Mouse (Mus musculus) CD4-positive, CD25-positive, alpha-beta regulatory T cell, adult 2 months (primary cell): ENCODE results near the gene Ssx2ip.

Experiments used
- DNase-seq: peaks from one replicate; pipeline ENCODE4 v3.0.0-alpha.2; 2012; ENCODE audit warnings: low read depth, low spot score

Ssx2ip gene

DNA sequence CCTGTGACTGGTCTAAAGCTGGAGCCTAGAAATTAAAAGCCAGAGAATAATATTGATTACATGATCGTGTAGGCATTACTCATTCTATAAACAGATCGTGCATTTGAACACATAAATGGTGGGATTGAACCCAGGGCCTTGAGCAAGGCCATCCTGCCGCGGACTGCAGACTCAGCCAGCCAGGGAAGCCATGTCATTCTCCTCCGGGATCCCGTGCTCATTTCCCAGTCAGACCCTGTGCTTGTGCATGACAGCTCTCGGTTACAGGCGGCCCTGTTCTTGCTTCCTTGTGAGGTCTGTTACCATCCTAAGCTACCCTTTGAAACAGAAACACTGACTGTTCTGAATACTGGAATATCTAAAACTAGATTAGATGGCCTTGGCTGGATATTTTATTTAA is 30.2 kb downstream of the Ssx2ip start:
- DNase-seq: no peak

DNA sequence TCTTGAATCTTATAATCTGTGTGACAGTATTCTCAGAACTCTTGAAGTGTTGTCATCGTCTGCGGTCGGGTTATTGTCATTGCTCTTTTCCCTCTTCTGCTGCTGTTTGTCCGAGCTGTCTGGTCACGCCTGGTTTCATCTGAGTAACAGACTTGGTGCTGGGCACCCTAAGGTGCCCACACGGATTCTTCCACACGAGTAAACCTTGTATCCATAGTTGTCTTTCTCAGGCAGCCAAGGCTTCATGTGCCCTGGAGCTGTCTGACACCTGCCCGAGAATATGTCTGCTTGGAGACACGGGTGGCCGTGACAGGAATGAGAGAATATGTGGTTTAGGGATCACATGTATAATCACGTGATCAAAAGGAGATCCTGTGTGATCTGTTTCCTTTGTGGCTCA is 31.1 kb downstream of the Ssx2ip start:
- DNase-seq: no peak

DNA sequence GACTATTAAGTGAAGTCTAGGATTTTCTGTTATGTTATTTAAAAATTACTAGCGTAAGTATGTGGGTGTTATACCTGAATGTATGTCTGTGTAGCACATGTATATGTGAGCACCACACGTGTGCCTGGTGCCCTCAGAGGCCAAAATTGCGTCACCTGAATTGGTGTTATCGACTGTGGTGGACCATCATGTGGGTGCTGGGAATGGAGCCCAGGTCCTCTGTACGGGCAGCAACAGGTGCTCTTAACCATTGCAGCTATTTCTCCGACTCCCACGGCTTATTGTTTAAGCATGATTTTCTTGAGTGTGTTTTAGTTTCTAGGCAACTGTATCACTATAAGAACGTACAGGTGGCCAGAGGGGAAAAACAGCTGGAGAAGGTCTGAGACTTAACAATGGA is 31.7 kb downstream of the Ssx2ip start:
- DNase-seq: no peak

DNA sequence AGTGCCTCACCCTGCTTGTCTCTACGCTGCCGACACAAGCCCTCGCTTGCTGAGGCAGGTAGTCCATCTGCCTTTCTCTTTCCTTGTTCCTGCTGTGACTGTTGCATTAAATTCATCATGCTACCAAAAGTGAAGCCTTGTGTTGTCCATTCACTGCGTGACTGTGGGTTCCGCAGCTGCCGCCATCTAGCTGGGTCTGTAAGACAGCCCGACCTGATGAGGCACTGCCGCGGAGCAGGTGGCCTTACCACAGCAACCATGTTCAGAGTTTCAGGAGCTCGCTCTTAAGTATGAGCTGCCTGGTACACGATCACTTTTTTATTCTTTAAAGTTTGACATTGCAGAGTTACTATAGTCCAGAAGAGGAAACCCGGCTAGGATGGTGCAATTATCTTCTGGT is 35.6 kb downstream of the Ssx2ip start:
- no peak for DNase-seq

DNA sequence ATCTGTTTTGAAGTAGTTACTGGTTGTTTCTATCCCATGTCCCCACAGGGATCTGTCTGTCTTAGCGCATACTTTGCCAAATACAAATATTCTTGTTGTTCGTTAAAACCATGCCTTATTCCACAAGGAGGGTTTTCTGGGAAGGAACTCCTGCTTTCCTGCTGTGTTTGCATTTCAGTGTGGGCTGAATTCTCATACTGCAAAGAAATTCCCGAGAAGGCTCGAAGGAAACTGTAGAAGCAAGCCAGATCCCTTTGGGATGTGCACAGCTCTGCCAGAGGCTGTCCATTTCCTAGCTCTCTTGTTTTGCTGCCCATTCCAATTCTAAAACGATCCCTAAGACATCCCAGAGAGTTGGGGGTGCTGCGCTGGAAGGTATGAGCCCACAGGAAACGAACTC is 36.0 kb downstream of the Ssx2ip start:
- no peak for DNase-seq

DNA sequence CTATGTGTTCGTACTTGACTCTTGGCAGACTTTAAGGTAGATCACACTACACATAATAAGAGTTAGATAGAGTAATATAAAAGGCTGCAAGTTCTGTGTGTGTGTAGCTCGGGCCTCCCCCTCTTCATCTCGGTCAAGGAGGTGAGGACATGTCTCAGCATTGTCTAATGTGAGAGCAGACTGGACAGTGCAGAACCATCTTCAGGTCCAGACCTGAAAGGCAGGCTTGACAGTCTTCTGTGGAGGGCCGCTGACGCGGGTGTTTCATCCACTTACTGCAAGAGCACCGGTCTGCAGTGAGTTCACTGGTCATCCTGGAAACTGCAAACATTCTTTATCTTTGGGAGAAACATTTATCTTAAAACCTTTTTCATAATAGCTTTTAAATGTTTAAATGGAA is 38.0 kb downstream of the Ssx2ip start:
- no peak for DNase-seq

DNA sequence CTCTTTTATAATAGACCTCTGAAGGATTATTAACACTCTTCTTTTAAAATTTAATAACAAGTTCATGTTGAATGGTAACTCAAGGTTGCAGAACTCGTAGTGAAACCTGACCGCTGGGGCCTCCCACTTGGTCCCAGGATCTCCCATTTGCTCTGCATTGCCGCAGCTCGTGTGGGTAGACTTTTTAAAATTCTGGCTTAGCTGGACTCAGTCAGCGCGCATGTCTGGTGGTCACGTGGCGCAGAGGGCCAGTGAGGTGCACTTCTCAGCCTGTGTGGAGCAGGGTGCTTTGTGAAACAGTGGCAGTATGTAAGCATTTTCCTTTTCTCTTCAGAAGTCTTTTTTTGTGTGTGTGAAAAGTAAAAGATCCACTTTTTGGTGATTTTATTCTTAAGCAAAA is 38.5 kb downstream of the Ssx2ip start:
- no peak for DNase-seq

DNA sequence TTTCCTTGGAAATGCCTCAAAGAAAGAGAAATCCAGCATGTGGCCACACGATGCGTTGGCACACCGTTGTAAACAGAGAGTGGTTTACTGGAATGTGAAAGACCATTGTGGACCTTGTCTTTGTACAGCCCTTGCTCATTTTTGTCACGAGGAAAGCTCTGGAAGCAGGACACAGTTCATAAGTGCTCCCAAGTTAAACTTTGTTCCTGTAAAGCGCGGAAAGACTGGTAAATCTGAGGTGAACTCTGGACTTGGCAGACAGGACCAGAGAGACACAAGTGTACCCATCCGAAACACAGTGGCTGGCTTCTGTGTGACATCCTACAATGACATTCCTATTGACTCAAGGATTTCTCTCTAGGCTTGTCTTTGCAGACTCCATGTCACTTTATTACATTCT is 38.9 kb downstream of the Ssx2ip start:
- no peak for DNase-seq

DNA sequence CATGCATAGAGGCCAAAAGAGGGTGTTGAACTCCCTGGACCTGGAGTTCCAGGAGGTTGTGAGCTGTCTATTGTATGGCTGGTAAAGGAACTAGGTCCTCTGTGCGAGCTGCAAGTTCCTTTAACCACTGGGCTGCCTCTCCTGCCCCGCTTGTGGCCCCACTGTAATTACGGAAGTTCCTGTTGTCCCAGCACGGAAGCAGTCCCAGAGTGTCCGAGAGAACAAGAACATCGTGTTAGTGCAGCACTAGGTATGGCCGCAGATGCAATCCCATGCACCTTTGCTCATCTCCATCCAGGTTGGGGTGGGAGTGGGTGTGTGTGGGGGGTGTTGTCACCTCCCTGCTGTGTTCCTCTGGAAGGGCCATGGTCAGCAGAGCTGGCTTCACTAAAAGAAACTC is 40.4 kb downstream of the Ssx2ip start:
- no peak for DNase-seq

DNA sequence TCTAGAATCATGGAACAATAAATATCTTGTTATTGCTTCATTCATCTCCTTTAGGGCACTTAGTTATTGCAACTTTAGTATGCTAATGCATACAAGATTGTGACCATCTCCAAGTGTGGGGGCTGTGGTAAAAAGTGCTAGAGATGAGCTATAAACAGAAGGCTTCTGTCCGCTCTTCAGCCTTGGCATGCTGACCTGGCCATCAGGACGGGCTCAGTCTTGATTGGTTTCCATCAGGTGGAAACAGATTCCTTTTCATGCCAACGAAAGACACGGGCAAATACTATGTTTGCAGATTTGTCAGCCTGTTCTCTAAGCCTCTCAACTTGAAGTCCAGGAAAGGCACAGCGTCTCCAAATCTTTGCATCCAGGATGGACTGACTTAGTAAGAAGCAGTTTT is 42.7 kb downstream of the Ssx2ip start:
- no peak for DNase-seq

DNA sequence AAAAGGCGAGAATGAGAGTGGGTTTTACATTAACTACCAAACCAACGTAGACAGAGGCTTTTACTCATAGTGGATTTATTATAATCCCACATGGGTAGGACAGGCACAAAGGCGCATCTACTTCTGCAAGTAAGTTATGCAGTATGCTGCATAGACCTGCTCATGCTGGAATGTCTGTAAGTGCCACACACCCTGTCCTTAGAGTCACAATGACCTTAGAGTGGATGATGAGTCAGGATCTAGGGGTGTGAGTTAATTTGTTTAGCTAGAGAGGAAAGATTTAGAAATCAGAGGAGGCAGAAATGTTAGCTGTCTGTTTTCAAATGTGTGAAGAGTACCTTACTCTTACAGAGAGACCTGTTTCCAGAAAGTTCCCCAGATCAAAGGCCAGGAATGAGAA is 43.2 kb downstream of the Ssx2ip start:
- DNase-seq: no peak

DNA sequence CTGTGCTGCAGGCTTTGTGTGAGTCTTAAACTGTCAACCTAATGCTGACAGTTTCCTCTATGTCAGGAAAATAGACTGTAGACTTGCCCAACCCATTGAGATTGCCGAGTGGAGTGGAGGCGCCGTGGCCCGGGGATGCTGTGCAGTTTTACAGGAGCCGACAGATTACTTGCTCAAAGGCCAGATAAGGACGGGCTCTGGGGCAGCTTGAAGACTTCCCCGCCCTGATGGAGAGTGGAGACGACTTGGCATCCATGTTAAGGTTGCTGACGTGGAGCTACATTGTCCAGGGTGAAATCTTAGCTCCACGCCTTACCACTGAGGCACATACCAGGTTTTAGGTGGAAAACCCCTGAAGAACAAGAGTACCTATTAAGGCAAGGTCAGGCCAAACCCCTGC is 43.9 kb downstream of the Ssx2ip start:
- no peak for DNase-seq

DNA sequence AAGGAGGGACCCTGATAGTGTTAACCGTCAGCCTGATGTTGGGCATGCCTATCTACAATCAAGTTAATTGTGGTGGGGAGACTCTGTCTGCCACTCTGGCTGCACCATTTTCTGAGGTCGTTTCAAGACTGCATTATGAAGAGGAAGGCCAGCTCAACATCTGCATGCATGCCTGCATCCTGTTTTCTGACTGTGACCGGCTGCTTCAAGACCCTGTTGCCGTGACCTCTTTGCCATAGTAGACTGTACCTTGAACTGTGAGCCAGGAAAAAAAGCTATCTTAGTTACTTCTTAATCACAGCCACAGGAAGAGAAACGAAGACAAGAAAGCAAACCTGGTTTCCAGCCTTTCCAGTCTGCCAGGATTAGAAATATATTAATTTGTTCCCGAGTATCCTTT is 44.5 kb downstream of the Ssx2ip start:
- no peak for DNase-seq

DNA sequence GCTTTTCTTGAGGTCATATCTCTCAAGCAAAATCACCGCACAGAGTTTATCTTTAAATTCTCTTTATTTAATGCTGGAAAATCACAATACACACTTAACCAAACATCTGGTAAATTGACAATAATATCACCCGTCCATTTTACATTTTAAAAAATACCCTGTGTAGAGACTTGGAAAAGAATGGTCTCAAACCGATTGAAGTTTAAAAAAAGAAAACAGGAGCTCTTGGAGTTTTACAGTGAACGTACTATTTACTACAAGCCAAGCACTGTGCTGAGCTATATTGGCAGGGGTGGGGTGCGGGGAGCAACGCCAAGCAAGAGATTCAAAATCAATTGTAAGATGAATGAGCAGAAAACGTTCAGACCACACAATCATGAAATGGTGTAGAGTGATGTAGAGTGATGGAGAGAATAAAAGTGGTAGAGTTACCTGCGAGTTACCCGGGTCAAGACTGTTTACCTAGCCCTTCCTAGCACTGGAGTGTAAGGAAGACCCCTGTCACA is 45.4 kb downstream of the Ssx2ip start, which contains the start of gene Ctbs:
Ctbs (plus strand) TSS at position 51 of the 506 bp plus-strand sequence.
- no peak for DNase-seq

DNA sequence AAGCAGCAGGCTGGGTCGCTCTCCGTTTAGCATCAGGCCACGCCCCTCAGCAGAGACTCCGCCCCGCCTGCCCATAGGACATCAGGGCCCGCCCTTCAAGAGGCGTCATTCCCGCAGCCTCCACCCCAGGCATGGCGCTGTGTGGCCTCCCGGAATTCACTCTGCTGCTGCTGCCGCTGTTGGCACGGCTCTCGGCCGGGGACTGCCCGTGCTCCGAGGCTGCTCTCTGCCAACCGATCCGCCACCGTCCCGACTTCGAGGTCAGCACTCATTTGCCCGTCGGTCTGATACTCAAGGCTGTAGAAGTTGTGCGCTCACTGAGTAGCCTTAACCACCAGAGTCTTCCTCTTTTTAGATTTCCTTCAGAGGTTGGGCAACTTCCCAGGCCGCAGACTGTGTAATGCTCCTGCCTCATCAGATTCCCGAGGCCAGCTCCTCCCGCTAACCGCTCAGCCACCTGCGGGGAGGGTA is 46.0 kb downstream of the Ssx2ip start:
- peak; percentile 95 for DNase-seq

DNA sequence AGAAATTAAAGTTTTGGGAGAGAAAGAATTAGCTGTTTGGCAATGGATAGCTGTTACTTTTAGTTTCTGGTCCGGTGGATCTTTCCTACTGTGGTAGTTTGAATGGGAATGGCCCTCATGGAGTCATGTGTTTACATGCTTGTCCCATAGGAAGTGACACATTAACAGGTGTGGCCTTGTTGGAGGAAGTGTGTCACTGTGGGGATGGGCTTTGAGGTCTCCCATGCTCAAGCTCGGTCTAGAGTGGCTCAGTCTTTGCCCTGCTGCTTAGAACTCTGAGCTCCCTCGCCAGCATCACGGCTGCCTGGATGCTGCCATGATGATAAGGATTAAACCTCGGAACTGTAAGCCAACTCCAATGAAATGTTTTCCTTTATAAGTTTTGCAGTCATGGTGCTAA is 46.9 kb downstream of the Ssx2ip start:
- peak; percentile 10 for DNase-seq

DNA sequence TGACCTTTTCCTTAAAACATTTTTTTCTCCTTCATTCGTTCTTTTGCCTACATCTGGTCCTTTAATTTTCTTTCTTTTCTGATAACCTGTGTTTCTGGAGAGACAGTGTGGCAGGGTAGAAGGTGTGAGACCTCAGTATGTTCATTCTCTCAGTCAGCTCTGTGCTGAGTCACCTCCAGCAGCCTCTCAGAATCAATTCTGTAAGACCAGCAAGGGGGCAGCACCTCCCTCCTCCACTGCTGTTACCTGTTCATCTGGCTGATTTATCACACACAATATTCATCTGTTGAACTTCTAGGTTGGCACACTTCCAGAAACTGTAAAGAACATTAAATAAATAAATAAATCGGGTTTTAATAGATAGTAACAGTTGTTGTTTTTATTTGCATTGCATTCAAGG is 58.5 kb downstream of the Ssx2ip start:
- peak; percentile 12 for DNase-seq

DNA sequence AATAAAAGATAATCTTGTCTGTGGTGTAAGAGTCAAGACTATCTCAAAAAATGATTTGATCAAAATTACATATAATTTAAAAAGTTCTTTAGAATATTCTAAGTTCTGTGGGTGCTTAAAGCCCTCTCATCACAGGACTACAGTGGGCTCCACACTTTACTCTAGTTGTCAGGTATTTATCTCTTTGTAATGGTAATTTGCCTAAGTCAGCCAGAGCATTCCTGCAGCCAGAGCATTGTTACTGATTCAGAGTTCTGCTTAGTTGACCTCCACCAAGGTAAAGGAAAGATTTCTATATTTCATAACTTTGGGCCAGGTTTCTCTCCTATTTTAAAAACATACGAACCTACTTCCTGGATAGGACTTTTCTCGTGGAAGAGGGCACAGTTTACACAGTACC is 64.8 kb downstream of the Ssx2ip start:
- no peak for DNase-seq

DNA sequence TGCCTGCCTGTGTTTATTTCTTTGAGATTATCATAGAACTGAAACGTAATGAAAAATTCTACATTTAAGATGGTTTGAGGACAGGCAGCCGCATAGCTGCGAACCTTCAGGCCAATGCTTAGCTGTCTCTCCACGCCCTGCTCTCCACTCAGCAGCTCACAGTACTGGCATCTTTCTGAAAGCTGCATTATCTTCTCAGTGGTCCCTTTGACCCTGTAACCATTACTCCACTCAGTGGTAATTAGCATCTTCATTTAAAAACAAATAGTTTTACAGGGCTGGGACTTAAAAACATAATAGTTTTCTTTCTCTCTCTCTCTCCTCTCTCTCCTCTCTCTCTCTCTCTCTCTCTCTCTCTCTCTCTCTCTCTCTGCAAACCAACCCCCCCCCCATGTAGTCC is 68.2 kb downstream of the Ssx2ip start:
- no peak for DNase-seq

DNA sequence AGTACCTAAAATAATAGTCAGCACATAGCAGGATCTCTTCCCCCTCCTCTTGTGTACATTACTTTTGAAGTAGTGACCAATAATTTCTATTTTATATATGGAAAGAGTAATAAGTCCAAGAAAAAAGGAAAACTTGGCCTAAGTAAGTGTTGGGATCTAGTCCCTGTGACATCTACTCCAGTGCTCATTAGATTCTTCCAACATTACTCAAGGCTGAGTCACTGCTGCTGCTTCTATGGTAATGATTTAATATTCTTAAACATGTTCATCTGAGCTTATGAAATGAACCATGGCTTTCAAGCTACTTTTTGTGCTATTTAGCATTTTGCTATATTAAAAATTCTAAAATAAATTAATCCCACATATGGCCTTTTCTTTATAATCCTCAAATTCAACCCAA is 69.3 kb downstream of the Ssx2ip start:
- DNase-seq: no peak

DNA sequence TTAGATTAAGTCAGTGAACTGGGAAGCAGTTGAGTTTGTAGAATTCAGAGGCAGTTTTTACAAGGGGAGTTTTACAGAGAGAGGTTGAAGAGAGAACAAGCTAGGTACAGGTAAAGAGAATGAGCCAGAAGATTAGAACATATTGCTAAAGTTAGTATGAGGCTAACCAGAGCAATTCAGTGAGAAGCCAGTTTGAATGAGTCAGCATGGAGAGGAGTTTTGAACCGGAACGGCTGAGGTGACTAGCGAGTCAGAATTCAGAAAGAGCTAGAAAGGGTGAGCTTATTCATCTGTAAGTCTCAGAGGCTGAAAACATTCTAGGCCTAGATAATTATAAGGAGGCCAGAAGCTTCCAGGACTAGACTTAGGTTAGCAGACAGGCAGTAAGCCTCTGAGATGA is 70.0 kb downstream of the Ssx2ip start:
- no peak for DNase-seq

DNA sequence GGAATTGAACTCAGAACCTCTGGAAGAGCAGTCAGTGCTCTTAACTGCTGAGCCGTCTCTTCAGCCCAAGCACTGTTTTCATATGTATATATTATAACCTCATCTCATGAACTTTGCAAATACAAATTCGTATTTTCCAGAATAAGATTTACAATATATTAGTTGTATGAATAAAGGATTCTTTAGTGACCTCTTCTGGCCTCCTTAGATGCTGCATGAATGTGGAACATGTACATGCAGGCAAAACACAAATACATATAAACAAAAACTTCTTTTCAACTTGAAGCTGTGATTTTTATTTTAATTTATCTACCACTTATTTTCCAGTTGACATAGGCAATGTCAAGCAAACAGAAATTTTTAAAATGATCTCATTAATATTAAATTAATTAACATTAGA is 77.6 kb downstream of the Ssx2ip start:
- no peak for DNase-seq

DNA sequence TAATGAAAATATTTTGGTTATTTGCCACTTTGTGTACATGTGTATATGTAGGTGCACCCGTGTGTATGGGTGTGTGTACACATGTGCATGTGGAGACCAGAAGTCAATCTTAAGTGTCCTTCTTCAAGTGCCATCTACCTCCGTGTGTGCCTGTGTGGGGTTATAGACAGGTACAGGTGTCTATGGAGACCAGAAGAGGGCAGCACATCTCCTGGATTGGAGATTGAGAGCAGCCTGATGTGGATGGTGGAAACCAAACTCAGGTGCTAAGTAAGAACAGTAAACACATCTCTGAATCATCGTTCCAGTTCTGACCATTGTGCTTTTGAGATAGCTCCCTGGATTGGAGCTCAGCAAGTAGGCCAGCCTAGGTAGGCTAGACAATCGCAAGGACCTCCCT is 82.0 kb downstream of the Ssx2ip start:
- peak; percentile 21 for DNase-seq
